Mouse (Mus musculus) liver, adult 10 weeks (tissue): Measurements from ENCODE around the gene Oosp2. TPM values are rescaled to one million over a fixed set of nuclear protein-coding genes. Genes with fewer than 3 reads are reported as not detected.

Experiments used
- polyA plus RNA-seq: library from polyadenylated mRNA; stranded (reverse); fragments of 350-450 nt; fragmentation: Illumina TruSeq; extraction: RNeasy Lipid Tissue Mini Kit (QIAGEN cat#74804); gene quantifications from one replicate; pipeline ENCODE4 v1.2.3, GENCODE M21; 2014; ENCODE audit warnings: low read depth, low replicate concordance

The Oosp2 gene
- polyA plus RNA-seq, result not detected

DNA sequence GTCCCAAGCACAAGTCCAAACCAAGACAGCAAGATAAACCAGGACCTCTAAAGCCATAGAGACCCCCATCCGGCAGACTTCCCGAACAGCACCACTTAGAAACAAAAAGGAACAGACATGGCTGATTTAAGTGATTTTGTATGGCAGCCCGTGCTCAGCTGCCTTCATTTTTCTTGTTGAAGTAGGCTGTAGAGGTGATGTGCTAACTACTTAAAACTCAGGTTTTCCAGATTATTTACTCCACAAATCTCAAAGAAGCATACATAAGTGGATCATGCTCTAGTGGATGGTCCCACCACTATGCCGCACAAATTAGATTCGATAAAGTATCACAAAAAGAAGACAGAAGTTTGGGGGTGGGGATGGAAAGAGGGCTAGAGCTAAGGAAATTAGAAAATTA lies at the start of gene Oosp2:
Gene Oosp2 (minus strand): TSS at position 101 of the 400 bp plus-strand sequence.

DNA sequence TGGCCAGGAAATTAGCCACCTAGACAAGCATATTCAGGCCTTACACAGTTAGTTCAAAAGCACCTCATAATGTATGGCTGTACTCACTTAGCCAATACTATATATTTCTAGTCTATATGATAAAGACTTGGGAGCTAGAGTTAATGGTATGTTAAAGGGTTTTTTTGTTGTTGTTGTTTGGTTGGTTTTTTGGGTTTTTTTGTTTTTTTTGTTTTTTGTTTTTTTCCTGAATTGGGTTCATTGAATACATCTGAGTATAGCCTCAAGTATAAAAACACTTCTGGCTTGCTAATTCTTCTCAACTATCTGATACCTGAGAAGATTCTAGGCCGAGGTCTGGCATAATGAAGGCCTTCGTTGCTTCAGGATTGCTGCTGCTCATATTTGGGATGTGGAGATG lies 36.4 kb upstream of the Oosp2 start, which contains the start of gene Oosp3:
Gene Oosp3 (plus strand): TSS at position 301 of the 400 bp plus-strand sequence.

DNA sequence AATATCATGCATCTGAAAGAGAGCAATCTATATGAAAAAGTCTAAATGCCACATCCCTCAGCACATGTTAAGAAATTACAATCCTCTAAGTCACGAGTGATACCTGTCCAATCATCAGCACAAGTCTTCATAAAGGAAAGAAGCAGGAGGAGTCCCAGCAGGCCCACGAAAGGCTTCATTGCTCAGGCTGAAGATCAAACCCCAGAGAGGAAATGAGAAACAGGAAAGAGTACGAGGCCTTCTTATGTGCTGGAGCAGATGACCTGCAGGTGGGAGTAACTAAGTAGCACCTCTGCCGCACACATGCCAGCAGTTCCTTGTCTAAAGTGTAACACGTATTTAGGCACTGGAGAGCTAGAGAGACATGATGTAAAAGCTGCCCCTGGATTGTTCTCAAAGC lies 30.5 kb upstream of the Oosp2 start, which contains the start of gene Oosp1:
Gene Oosp1 (minus strand): TSS at position 312 of the 400 bp plus-strand sequence.

DNA sequence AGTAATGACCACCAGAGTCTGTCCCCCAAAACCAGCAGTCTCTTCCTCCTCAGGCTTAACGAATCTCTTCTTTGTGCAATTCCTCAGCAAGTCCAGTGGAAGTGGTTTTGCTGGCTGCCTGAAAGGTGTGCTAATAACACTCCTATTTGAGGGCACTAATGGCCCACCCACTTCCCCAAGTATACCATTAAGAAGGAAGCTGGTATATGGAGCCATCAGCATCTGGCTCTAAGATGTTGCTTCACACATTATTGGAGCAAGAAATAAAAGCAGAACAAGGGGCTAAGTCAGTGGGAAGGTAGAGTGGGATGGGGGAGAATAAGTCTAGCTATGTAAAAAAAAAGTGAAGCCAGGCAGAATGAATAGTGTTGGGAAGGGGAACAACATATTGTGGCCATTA lies 19.6 kb downstream of the Oosp2 start, which contains the start of gene Ms4a3:
Gene Ms4a3 (minus strand): TSS at position 120 of the 400 bp plus-strand sequence.

DNA sequence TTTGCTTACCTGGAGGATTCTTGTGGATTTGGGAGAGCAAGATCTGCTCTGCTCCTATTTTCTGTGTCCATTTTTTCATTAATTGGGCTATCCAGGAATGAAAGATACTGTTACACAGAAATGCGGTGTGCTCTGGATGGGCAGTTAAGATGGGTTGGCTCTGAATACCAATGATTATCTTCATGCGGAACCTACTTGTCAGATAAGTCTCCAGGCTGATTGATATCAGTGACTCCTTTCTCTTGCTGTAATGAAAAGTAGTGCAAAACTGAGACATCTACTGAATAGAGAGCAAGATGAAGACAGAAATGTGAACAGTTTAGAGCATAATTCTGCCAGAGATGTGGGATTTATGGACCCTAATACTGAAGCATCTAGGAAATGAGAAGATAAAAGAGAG lies 36.8 kb downstream of the Oosp2 start, which contains the start of gene Ms4a2:
Gene Ms4a2 (minus strand): TSS at position 169 of the 400 bp plus-strand sequence.

DNA sequence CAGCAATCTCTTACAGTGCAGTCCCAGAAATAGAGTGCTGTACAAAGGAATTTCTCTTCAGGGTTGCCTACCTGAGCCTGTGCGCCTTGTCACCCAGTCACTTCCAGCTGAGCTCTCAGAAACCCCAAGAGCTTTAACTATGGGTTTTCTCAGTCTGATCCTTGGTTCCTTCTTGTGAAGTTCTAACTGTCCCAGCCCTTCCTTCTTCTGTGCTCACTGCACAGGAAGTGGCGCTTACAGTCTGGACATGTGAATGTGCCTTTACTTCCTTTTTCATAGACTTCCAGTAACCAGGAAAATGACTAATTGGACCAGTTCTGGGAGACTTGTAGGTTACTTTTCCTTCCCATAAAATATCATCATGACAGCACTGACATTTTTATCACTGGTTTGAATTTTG lies 55.8 kb downstream of the Oosp2 start, which contains the start of gene Ms4a6d:
Gene Ms4a6d (minus strand): TSS at position 247 of the 400 bp plus-strand sequence.

Other genes starting within 250 kb of the Oosp2 start
- 5.0 TPM for gene Ms4a4b, start 217.0 kb downstream of the Oosp2 start, polyA plus RNA-seq
- 6.4 TPM for gene Ms4a6c, start 191.2 kb downstream of the Oosp2 start, polyA plus RNA-seq
- 1.2 TPM for gene Gm8369, start 174.6 kb downstream of the Oosp2 start, polyA plus RNA-seq
- 3.3 TPM for gene Ms4a6b, start 144.0 kb downstream of the Oosp2 start, polyA plus RNA-seq
- 14.0 TPM for gene Ms4a4d, start 123.8 kb downstream of the Oosp2 start, polyA plus RNA-seq
- gene Ms4a6d, start 55.7 kb downstream of the Oosp2 start, polyA plus RNA-seq, result 2.6 TPM
- not detected for gene Ms4a2, start 36.8 kb downstream of the Oosp2 start, polyA plus RNA-seq
- not detected for gene Ms4a3, start 19.7 kb downstream of the Oosp2 start, polyA plus RNA-seq
- not detected for gene Oosp1, start 30.6 kb upstream of the Oosp2 start, polyA plus RNA-seq
- gene Oosp3, start 36.5 kb upstream of the Oosp2 start, polyA plus RNA-seq, result not detected
- not detected for gene Gif, start 87.0 kb upstream of the Oosp2 start, polyA plus RNA-seq
- gene Mrpl16, start 109.8 kb upstream of the Oosp2 start, polyA plus RNA-seq, result 35.4 TPM
- gene Stx3, start 158.8 kb upstream of the Oosp2 start, polyA plus RNA-seq, result 1.8 TPM
- gene Olfr1417, start 178.7 kb upstream of the Oosp2 start, polyA plus RNA-seq, result not detected
- not detected for gene Olfr1418, start 200.5 kb upstream of the Oosp2 start, polyA plus RNA-seq
- gene Olfr1419, start 214.5 kb upstream of the Oosp2 start, polyA plus RNA-seq, result not detected
- gene Olfr1420, start 226.0 kb upstream of the Oosp2 start, polyA plus RNA-seq, result not detected